Mouse (Mus musculus) gastrocnemius, postnatal 4 days (tissue): ENCODE results near the gene Fcna. TPM values are rescaled to one million over a fixed set of nuclear protein-coding genes. Genes with fewer than 3 reads are reported as not detected.

Experiments used
- DNase-seq, 2 experiments: peaks; one replicate each; pipeline ENCODE4 v3.0.0; 2021 to 2022; ENCODE audit warnings: low spot score in 2 of 2, mixed read lengths in 2 of 2
- long read RNA-seq, 2 experiments: library from polyadenylated mRNA; stranded (forward); transcript quantifications; one replicate each; pipeline ENCODE4 v2.0.0; 2021
- total RNA-seq, 2 experiments: library from RNA; stranded (reverse); gene quantifications; 2 replicates each; pipeline ENCODE4 v1.2.3; 2021

Fcna gene
- 10 to 100 TPM in 1 of 2 experiments, 1 to 10 TPM in 1; 9.7 to 14.3 TPM for total RNA-seq
- long read RNA-seq, experiment 1, transcript Fcna-201 (10 exons, 1,374 nt), result major isoform, 14 of 17 reads
- long read RNA-seq, experiment 1, partial matches to known transcripts, result 1 of 17 reads
- long read RNA-seq, experiment 1, other reads (novel, unspliced or antisense), result 2 of 17 reads
- long read RNA-seq, experiment 2, transcript Fcna-201 (10 exons, 1,374 nt), result major isoform, 13 of 15 reads
- long read RNA-seq, experiment 2, partial matches to known transcripts, result 0 of 15 reads
- long read RNA-seq, experiment 2, other reads (novel, unspliced or antisense), result 2 of 15 reads

GRCm38 (mm10) chr2:25627811-25628210 lies at the start of gene Fcna:
Fcna (minus strand) TSS chr2:25628030.
- DNase-seq, result no peak

- DNase-seq, result no peak
Measured at GRCm38 (mm10) chr2:25676486-25676885, 48.7 kb upstream of the Fcna start, which contains the start of gene Lcn6. Lcn6 (plus strand) TSS chr2:25676786.

GRCm38 (mm10) chr2:25666516-25666915 lies 38.7 kb upstream of the Fcna start:
- no peak for DNase-seq

- no peak for DNase-seq
Measured at GRCm38 (mm10) chr2:25664125-25664524, 36.3 kb upstream of the Fcna start.

- DNase-seq, result peak in 1 of 2 experiments; percentile 38
Measured at GRCm38 (mm10) chr2:25663511-25663910, 35.7 kb upstream of the Fcna start.

GRCm38 (mm10) chr2:25661245-25661970 lies 33.6 kb upstream of the Fcna start:
- DNase-seq, result no peak

- DNase-seq, result no peak
Measured at GRCm38 (mm10) chr2:25660279-25660678, 32.4 kb upstream of the Fcna start.

GRCm38 (mm10) chr2:25657652-25658051 lies 29.8 kb upstream of the Fcna start, which contains the start of gene Lcn5:
Lcn5 (plus strand) TSS chr2:25657952.
- DNase-seq, result no peak

- DNase-seq, result no peak
Measured at GRCm38 (mm10) chr2:25657246-25657645, 29.4 kb upstream of the Fcna start.

- no peak for DNase-seq
Measured at GRCm38 (mm10) chr2:25656691-25657090, 28.9 kb upstream of the Fcna start.

- DNase-seq, result no peak
Measured at GRCm38 (mm10) chr2:25654502-25654901, 26.7 kb upstream of the Fcna start.

GRCm38 (mm10) chr2:25652902-25653301 lies 25.1 kb upstream of the Fcna start, which contains the start of gene Lcn8:
Lcn8 (plus strand) TSS chr2:25653120.
- DNase-seq, result no peak

- peak in 1 of 2 experiments; percentile 43 for DNase-seq
Measured at GRCm38 (mm10) chr2:25639890-25640289, 12.1 kb upstream of the Fcna start.

GRCm38 (mm10) chr2:25634046-25634445 lies 6.2 kb upstream of the Fcna start:
- no peak for DNase-seq

- DNase-seq, result no peak
Measured at GRCm38 (mm10) chr2:25633616-25634015, 5.8 kb upstream of the Fcna start.

GRCm38 (mm10) chr2:25628738-25629137 lies 908 bp upstream of the Fcna start:
- no peak for DNase-seq

- DNase-seq, result no peak
Measured at GRCm38 (mm10) chr2:25625986-25626385, 1.8 kb downstream of the Fcna start.

GRCm38 (mm10) chr2:25621229-25622200 lies 6.3 kb downstream of the Fcna start, which contains the start of gene Tmem141:
Tmem141 (minus strand) TSS chr2:25622005.
- DNase-seq, result peak; percentile 67 to 83

GRCm38 (mm10) chr2:25620852-25621228 lies 7.0 kb downstream of the Fcna start:
- no peak for DNase-seq

GRCm38 (mm10) chr2:25620386-25620785 lies 7.4 kb downstream of the Fcna start:
- no peak for DNase-seq

GRCm38 (mm10) chr2:25617578-25617977 lies 10.3 kb downstream of the Fcna start, which contains the start of gene Ccdc183:
Ccdc183 (minus strand) TSS chr2:25617678.
- no peak for DNase-seq
